Mouse (Mus musculus) cortical plate, adult 2 months (tissue): Measurements from ENCODE around the gene Zmym6.

Experiments
- CTCF ChIP-seq: fragments of 200-500 bp; IDR thresholded peaks from 2 replicates; pipeline ENCODE4 v1.5.1; 2011; ENCODE audit warnings: mild to moderate bottlenecking, control low read depth, low read length; ENCODE audit not compliant: insufficient read depth; ENCODE audit errors: extremely low read depth
- POLR2A ChIP-seq: fragments of 200-500 bp; IDR thresholded peaks from 2 replicates; pipeline ENCODE4 v1.6.1; 2011; ENCODE audit warnings: mild to moderate bottlenecking, low read length, control low read depth; ENCODE audit not compliant: insufficient read depth; ENCODE audit errors: extremely low read depth

GRCm38 (mm10) chr4:127137591-127137990 lies 60.4 kb downstream of the Zmym6 start:
- TF ChIP-seq CTCF (no peak), POLR2A (no peak)
